Mouse (Mus musculus): ENCODE measurements around the gene Kcna10.

DNA sequence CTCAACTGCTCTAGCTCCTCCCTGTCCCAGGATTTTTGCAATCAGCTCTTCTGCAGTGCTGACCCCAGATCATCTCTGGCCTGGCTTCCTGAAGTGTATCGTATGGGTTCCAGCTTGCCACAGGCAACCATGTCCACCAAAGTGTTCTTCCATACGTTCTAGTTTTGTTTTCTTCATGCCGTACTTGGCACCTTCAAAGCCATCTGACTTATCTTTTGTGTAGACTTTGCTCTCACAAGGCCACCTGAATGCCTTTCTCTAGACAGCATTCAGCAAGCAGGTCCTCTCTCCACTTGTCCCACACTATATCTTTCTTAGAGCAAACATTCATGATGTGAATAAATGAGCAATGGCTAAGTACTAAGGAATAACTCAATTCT is 34.2 kb downstream of the Kcna10 start:
- TF ChIP-seq CTCF (IDR thresholded peaks at IDR 0.05; ENCODE audit: low read depth) (no peak), EP300 (IDR thresholded peaks at IDR 0.05; ENCODE audit: low read depth) (no peak)
